Mouse (Mus musculus): Measurements from ENCODE around the gene Sctr.

- TF ChIP-seq CTCF (IDR thresholded peaks at IDR 0.05; ENCODE audit: extremely low read depth, insufficient read length, insufficient replicate concordance, low read depth, low read length), result no peak
- TF ChIP-seq POLR2A (IDR thresholded peaks at IDR 0.05; ENCODE audit: low read depth, low read length), result no peak
These were observed 26.8 kb downstream of the Sctr start for GRCm38 (mm10) chr1:120033469-120033854.
